Mouse (Mus musculus) urinary bladder, postnatal 10 days (tissue): Measurements from ENCODE around the gene Hbb-bh1.
"Not testable (repeated sequence)": the region's sequence is repeated elsewhere in the genome, so short reads cannot be mapped to it uniquely, and the experiment has no call there.

Experiments
- DNase-seq: peaks from one replicate; pipeline ENCODE4 v3.0.0; 2022; ENCODE audit warnings: low spot score

Gene Hbb-bh1

DNA sequence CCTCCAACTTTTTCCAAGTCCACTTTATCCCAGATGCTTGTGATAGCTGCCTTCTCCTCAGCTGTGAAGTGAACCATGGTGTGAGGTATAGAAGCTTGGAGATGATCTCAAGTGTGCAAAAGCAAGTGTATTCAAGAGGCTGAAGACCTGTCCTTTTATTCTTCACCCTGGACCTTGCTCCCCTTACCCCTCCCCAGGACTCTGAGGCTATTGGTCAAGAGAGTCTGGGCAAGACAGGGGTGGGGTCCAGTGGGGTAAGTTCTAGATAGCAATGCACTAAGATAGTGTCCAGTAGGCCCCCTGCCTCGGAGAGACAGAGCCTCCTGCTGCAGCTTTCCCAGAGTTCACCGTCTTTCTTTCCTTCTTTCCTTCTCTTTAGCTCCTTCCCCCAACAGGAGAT is at the start of gene Hbb-bh1:
Gene Hbb-bh1, minus strand, starts transcription at position 131 of the 400 bp plus-strand sequence.
- no peak for DNase-seq

DNA sequence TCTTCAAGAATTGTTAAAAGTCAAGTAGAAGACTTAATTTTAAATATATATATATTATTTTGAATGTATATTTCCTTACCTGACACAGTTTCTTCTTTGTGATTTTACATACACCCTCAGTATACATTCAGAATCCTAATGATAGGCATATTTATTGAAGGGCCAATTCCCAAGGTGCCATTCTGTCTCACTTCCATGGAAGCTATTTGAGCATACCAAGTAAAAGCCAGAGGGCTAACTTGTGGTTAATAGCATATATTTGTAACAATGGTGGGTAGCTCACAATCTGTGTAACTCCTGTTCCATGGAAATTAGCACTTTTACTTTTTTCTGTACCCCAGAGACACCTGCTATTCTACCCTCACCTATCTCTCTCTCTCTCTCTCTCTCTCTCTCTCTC is 43.2 kb upstream of the Hbb-bh1 start, which contains the start of gene Olfr66:
Gene Olfr66, minus strand, starts transcription at position 101 of the 400 bp plus-strand sequence.
- DNase-seq, result no peak

GRCm38 (mm10) chr7:103877093-103877492 is 34.1 kb upstream of the Hbb-bh1 start:
- no peak for DNase-seq

- DNase-seq, result no peak
These were observed 31.5 kb upstream of the Hbb-bh1 start for GRCm38 (mm10) chr7:103874451-103874850.

DNA sequence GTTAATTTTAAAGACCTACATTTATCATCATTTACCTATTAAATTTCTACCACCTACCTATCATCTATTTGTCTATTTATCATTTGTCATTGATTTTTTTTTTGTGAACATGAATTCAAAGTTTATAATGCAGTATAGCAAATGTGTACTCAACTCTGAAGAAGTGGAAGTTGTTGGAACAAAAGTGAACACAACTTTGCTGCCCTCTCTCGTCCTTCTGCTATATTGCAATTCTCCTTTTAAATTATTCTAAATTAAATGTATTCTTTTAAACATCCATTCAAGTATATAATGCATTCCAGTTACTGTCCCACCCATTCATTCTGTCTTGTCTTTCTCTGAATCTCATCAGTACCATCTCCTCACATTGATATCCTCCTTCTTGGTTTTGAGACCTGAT is 30.1 kb upstream of the Hbb-bh1 start:
- DNase-seq, result no peak

GRCm38 (mm10) chr7:103870667-103871066 is 27.7 kb upstream of the Hbb-bh1 start:
- DNase-seq, result no peak

DNA sequence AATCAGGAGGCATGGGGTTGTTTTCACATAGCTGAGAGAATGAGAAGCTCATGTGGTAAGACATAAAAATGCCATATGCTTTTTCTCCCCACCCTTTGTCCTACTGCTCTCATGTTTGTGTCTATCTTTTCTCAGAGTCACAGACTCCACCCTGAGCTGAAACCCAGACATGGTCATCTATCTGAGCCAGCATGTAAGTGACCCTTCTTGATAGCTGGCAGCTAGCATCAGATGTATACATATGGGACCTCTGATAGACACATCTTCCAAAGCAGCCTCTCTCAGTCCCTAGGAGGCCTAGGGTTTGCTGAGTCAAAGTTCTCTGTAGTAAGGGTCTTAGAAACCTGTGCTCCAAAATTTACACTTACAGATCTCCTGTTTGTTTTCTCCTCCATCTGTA is 22.8 kb upstream of the Hbb-bh1 start:
- DNase-seq, result no peak

GRCm38 (mm10) chr7:103861531-103861930 is 18.6 kb upstream of the Hbb-bh1 start:
- DNase-seq, result no peak

DNA sequence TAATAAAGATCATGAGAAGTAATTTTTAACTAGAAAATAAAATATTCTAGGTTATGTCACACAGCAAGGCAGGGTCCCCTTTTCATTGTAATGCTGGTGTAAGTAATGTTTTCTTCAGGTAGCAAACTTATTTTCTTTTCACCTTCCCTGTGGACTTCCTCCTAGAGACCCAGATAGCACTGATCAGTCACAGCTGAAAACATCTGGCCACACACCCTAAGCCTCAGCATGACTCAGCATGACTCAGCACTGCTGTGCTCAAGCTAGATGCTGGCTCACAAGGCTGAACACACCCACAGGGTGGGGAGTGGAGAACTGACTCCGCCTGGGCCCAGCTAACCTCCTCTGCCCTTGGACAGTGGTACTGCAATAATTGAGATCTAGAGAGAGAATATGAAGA is 17.9 kb upstream of the Hbb-bh1 start:
- no peak for DNase-seq

- DNase-seq, result no peak
These were observed 16.1 kb upstream of the Hbb-bh1 start for GRCm38 (mm10) chr7:103859076-103859475.

DNA sequence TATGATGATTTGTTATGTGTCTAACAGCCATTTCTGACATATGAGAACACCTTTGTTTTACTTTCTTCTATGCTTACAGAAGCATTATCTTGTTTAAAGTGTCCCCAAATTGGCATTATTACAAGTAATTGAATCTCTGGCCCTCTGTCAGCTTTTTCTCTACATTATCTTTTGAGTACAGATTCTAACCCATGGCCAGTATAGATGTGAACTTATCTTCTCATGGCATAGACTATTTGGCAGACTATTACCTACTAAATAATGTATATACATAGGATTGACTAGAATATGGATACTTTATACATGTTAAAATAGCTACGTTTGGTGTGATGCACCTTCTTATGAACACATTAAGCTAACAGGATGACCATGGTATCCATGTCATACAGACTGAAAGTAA is 11.7 kb upstream of the Hbb-bh1 start:
- no peak for DNase-seq

DNA sequence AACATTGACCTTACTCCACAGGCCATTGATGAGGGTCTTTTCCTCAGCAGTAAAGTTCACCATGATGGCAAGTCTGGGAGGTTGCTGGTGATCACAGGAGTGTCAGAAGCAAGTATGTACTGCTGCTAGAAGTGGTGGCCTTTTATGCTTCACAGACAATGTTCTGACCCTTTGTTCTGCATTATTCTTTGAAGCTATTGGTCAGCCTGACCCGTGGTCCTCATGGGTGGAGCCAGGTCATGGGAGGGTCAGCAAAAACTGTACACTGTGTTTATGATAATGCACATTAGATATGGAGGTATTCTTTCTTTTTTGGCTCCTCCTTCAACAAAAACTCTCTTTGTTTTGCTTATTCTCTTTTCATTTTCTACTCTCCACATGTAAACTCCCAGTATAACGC is 10.1 kb upstream of the Hbb-bh1 start, which contains the start of gene Hbb-y:
Gene Hbb-y, minus strand, starts transcription at position 127 of the 400 bp plus-strand sequence.
- no peak for DNase-seq

DNA sequence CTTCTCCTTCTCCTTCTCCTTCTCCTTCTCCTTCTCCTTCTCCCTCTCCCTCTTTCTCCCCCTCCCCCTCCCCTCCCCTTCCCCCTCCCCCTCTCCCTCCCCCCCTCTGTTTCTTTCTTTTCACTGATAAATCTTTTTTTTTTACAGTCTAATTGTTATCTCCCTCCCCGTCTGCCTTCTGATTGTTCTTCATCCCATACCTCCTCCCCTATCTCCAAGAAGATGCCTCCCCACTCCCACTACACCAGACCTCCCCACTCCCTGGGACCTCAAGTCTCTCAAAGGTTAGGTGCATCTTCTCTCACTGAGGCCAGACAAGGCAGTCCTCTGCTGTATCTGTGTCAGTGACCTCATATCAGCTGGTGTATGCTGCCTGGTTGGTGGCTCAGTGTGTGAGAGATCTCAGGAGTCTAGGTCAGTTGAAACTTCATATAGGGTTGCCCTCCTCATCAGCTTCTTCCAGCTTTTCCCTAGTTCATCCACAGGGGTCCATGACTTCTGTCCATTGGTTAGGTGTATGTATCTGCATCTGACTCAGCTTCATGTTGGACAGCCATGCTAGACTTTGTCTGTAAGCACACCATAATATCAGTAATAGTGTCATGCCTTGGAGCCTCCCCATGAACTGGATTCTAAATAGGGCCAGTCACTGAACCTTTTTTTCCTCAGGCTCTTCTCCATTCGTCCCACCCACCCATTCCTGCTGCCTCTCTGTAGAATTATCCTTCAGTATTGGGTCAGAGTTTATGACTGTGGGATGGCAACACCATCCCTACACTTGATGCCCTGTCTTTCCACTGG is 1.8 kb upstream of the Hbb-bh1 start:
- DNase-seq, result no peak

DNA sequence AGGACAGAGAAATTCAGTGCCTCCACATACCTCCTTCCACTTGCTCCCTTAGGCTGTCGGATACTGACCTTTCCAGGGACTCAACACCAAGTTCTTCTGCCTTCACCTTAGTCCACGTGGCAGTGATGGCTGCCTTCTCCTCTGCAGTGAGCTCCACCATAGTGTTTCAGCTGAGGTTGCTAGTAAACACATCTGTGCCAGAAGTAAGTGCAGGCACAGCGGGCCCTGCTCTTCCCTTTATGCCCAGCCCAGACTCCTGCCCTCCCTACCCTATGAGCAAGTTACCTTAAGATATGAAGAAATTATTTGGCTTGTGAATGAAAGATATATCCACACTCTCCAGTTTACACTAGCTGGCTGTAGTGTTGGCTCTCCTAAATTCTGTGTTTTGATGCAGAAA is 2.7 kb downstream of the Hbb-bh1 start, which contains the start of gene Hbb-bh2:
Gene Hbb-bh2, minus strand, starts transcription at position 253 of the 400 bp plus-strand sequence.
- DNase-seq, result no peak

DNA sequence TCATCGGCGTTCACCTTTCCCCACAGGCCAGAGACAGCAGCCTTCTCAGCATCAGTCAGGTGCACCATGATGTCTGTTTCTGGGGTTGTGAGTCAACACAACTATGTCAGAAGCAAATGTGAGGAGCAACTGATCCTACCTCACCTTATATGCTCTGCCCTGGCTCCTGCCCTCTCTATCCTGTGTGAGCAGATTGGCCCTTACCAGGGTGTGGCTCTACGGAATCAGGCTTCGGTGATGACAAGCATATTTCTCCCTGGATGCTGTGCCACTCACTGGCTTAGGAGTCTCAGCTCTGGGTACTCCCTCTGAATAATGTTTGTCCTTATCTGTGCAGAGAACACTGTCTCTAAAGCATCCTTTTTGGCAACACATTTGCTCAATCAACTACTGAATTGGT is 15.2 kb downstream of the Hbb-bh1 start, which contains the start of gene Hbb-bs:
Gene Hbb-bs, minus strand, starts transcription at position 289 of the 400 bp plus-strand sequence.
- DNase-seq, result no peak

- DNase-seq, result not testable (repeated sequence)
These were observed 15.8 kb downstream of the Hbb-bh1 start for GRCm38 (mm10) chr7:103827139-103827538.

GRCm38 (mm10) chr7:103826255-103826887 is 16.6 kb downstream of the Hbb-bh1 start:
- DNase-seq, result no peak

- DNase-seq, result no peak
These were observed 17.3 kb downstream of the Hbb-bh1 start for GRCm38 (mm10) chr7:103825536-103826254.

GRCm38 (mm10) chr7:103824597-103824996 is 18.4 kb downstream of the Hbb-bh1 start:
- no peak for DNase-seq

- DNase-seq, result not testable (repeated sequence)
These were observed 27.9 kb downstream of the Hbb-bh1 start for GRCm38 (mm10) chr7:103815085-103815484.

DNA sequence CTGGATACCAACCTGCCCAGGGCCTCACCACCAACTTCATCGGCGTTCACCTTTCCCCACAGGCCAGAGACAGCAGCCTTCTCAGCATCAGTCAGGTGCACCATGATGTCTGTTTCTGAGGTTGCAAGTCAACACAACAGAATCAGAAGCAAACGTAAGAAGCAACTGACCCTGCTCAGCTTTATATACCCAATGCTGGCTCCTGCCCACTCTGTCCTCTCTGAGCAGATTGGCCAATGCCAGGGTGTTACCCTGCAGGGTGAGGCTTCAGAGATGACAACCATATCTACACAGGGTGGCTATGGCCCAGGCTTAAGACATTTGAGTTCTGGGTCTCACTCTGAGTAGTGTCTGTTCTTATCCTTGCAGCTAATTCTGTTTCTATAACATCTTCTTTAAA is 29.2 kb downstream of the Hbb-bh1 start, which contains the start of gene Hbb-bt:
Gene Hbb-bt, minus strand, starts transcription at position 231 of the 400 bp plus-strand sequence.
- DNase-seq, result no peak

DNA sequence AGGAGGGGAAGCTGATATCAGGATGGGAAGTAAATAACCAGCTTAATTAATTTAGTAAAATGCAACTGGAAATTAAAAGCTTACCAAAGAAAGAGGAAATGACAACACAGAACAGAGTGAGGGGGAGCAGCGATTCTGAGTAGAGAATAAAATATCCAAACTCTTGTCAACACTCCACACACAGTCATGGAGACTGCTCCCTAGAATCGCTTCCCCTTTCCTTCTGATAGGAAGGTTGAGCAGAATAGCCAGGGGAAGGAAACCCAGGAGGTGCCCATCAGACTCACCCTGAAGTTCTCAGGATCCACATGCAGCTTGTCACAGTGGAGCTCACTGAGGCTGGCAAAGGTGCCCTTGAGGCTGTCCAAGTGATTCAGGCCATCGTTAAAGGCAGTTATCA is 29.8 kb downstream of the Hbb-bh1 start:
- not testable (repeated sequence) for DNase-seq
